ENCODE assay signal across 8 mouse cellular contexts in the genomic region with DNA sequence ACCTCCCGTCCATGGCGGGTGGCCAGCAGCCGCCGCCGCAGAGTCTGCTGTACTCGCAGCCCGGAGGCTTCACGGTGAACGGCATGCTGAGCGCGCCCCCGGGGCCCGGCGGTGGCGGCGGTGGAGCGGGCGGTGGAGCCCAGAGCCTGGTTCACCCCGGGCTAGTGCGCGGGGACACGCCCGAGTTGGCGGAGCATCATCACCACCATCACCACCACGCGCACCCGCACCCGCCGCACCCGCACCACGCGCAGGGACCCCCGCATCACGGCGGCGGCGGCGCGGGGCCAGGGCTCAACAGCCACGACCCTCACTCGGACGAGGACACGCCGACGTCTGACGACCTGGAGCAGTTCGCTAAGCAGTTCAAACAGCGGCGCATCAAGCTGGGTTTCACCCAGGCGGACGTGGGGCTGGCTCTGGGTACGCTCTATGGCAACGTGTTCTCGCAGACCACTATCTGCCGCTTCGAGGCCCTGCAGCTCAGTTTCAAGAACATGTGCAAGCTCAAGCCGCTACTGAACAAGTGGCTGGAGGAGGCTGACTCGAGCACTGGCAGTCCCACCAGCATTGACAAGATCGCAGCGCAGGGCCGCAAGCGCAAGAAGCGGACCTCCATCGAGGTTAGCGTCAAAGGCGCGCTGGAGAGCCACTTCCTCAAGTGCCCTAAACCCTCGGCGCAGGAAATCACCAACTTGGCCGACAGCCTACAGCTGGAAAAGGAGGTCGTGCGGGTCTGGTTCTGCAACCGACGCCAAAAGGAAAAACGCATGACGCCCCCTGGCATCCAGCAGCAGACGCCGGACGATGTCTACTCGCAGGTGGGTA. TPM values are rescaled to one million over a fixed set of nuclear protein-coding genes. Genes with fewer than 3 reads are reported as not detected.
DNase-seq lines count a peak whose midpoint lies in the region; ATAC-seq lines count a peak whose summit lies in the region.

No protein-coding gene starts in this region.

- no peaks in the 10 kb centered on the region; the same call in 1 of the 2 replicates for H3K4me1 ChIP-seq in forebrain, embryonic 11.5 days (replicated peaks; ENCODE audit: control insufficient read depth, insufficient read depth, low read length)
- H3K4me1 ChIP-seq in midbrain, embryonic 13.5 days (replicated peaks), result peaks cover 18% of the 10 kb centered on the region

- no peaks in the 10 kb centered on the region for H3K9me3 ChIP-seq in forebrain, embryonic 11.5 days (ENCODE audit: control insufficient read depth, low read length)
- no peaks in the 10 kb centered on the region for H3K9me3 ChIP-seq in midbrain, embryonic 13.5 days

- no peaks in the 10 kb centered on the region; the same call in 1 of the 2 replicates for H3K27me3 ChIP-seq in forebrain, embryonic 11.5 days (ENCODE audit: control insufficient read depth, insufficient read depth, low read length)
- H3K27me3 ChIP-seq in midbrain, embryonic 13.5 days, result no peaks in the 10 kb centered on the region

- H3K4me2 ChIP-seq in forebrain, embryonic 11.5 days (ENCODE audit: low read depth, low read length, severe bottlenecking), result peak overlapping the region; percentile 54
- peak overlapping the region; percentile 91 for H3K4me2 ChIP-seq in midbrain, embryonic 13.5 days (replicated peaks)

- no peak for ATAC-seq in forebrain, embryonic 11.5 days (replicated peaks; ENCODE audit: low FRiP score)
- ATAC-seq in midbrain, embryonic 13.5 days, result no peak

- peak overlapping the region; percentile 99 for H3K27ac ChIP-seq in forebrain, embryonic 11.5 days (ENCODE audit: low read depth, low read length)
- peak overlapping the region; percentile 100 for H3K27ac ChIP-seq in midbrain, embryonic 13.5 days

- peak overlapping the region; percentile 99 for H3K9ac ChIP-seq in forebrain, embryonic 11.5 days (ENCODE audit: low read length)
- peak overlapping the region; percentile 100 for H3K9ac ChIP-seq in midbrain, embryonic 13.5 days (replicated peaks)

- peak overlapping the region; percentile 95 for H3K4me3 ChIP-seq in forebrain, embryonic 11.5 days (ENCODE audit: low read depth, low read length)
- H3K4me3 ChIP-seq in midbrain, embryonic 13.5 days (replicated peaks), result peak overlapping the region; percentile 96

- under 1% methylated on average over 62 of the region's 80 CpGs for WGBS in forebrain, embryonic 11.5 days
- under 1% methylated on average over 73 of the region's 80 CpGs for WGBS in midbrain, embryonic 13.5 days

- H3K36me3 ChIP-seq in forebrain, embryonic 11.5 days (ENCODE audit: control insufficient read depth, insufficient read depth, low read length), result peaks cover 2% of the 10 kb centered on the region; the same call in 1 of the 2 replicates
- H3K36me3 ChIP-seq in midbrain, embryonic 13.5 days, result peaks cover 23% of the 10 kb centered on the region

- DNase-seq in cerebellum, postnatal 14 days, result peak; percentile 67 to 68
- no peak for DNase-seq in cerebellum, adult 9-11 months
- DNase-seq in ES-CJ7 (ENCODE audit: low read depth, low spot score), result peak; percentile 75
- peak; percentile 80 for DNase-seq in forebrain, embryonic 11.5 days (ENCODE audit: low spot score)
- DNase-seq in kidney, adult 9 months, result peak; percentile 24
- DNase-seq in urinary bladder, postnatal 14 days (ENCODE audit: low spot score), result no peak
- no peak for DNase-seq in thymus, adult 18-20 months

RNA-seq across cellular contexts. Expression of a gene that starts 2.4 kb away (rescaled TPM):
- polyA plus RNA-seq in forebrain, embryonic 11.5 days (2014; fragmentation: Nextera tagmentation; extraction: Ambion mirVana), result 28.5 and 29.3 TPM in 2 replicates
- polyA plus RNA-seq in midbrain, embryonic 13.5 days (2015; fragmentation: Nextera tagmentation; extraction: Ambion mirVana), result 28.2 and 28.4 TPM in 2 replicates

Comparison
In these comparisons a context has a peak if more than half of its experiments do, and no peak if none do; other contexts are left out.
1. DNase-seq: peak in cerebellum, postnatal 14 days (2 of 2), ES-CJ7 (single experiment), forebrain, embryonic 11.5 days (single experiment) and kidney, adult 9 months (single experiment); none in cerebellum, adult 9-11 months (single experiment), urinary bladder, postnatal 14 days (single experiment) and thymus, adult 18-20 months (0 of 2).